Mouse (Mus musculus) left cerebral cortex, adult 2 months (tissue): ENCODE measurements at regions not wholly inside any gene's neighbourhood (a gene's known extent, or its start where the extent isn't known, plus 50 kb on each side); places are given as distances from the start of the nearest gene placed in this dataset.

Source experiments
- DNase-seq, 2 experiments: peaks; one replicate each; pipeline ENCODE4 v3.0.0; 2021 to 2022; ENCODE audit warnings: low spot score in 2 of 2, mixed read lengths in 1 of 2; ENCODE audit errors: extremely low spot score in 1 of 2
- H3K27ac ChIP-seq: fragments of 200-600 bp; 2 replicates; pipeline ENCODE4 v1.8.1; 2022
- H3K4me3 ChIP-seq: fragments of 200-600 bp; 2 replicates; pipeline ENCODE4 v1.8.1; 2022
- CTCF ChIP-seq: fragments of 200-600 bp; IDR thresholded peaks from 2 replicates; pipeline ENCODE4 v1.8.1; 2022; ENCODE audit warnings: antibody characterized with exemption, mild to moderate bottlenecking, moderate library complexity
- intact Hi-C: fragments of 180-260 bp; cut with DNase I; formaldehyde crosslinking; loops from one replicate; pipeline ENCODE4 v1.15.1; 2025

GRCm38 (mm10) chr2:128508244-128508605 lies 82.8 kb upstream of the Spdye4c start:
- no peak overlapping the region for H3K27ac ChIP-seq
- no peak overlapping the region for H3K4me3 ChIP-seq
- TF ChIP-seq CTCF: no peak
- intact Hi-C loops: loop anchor here (10.0 kb wide), 1 partner anchor 1577 kb away; no protein-coding TSS in a partner anchor
- DNase-seq: no peak

- intact Hi-C loops: no loop called here
- no peak for TF ChIP-seq CTCF
- DNase-seq: no peak
- Histone ChIP-seq H3K4me3 (no peak overlapping the region), H3K27ac (no peak overlapping the region)
Measured at GRCm38 (mm10) chr2:128511291-128511690, 79.7 kb upstream of the Spdye4c start.

GRCm38 (mm10) chr2:128512852-128513251 lies 78.2 kb upstream of the Spdye4c start:
- no peak for DNase-seq
- H3K4me3 ChIP-seq: no peak overlapping the region
- TF ChIP-seq CTCF: no peak
- intact Hi-C loops: no loop called here
- H3K27ac ChIP-seq: no peak overlapping the region

- no peak overlapping the region for H3K27ac ChIP-seq
- intact Hi-C loops: no loop called here
- no peak for TF ChIP-seq CTCF
- no peak overlapping the region for H3K4me3 ChIP-seq
- no peak for DNase-seq
Measured at GRCm38 (mm10) chr2:128514463-128515290, 76.3 kb upstream of the Spdye4c start.

- no peak for DNase-seq
- no peak for TF ChIP-seq CTCF
- intact Hi-C loops: no loop called here
Measured at GRCm38 (mm10) chr2:128515701-128516100, 75.3 kb upstream of the Spdye4c start.

GRCm38 (mm10) chr2:128516694-128517093 lies 74.3 kb upstream of the Spdye4c start:
- intact Hi-C loops: no loop called here
- no peak overlapping the region for H3K27ac ChIP-seq
- no peak overlapping the region for H3K4me3 ChIP-seq
- DNase-seq: no peak
- no peak for TF ChIP-seq CTCF

More at GRCm38 (mm10) chr2:128515701-128516100, 75.3 kb upstream of the Spdye4c start:
- H3K27ac ChIP-seq: no peak overlapping the region
- no peak overlapping the region for H3K4me3 ChIP-seq

GRCm38 (mm10) chr2:128518142-128518541 lies 72.9 kb upstream of the Spdye4c start:
- TF ChIP-seq CTCF: no peak
- intact Hi-C loops: no loop called here

GRCm38 (mm10) chr2:128521701-128522443 lies 69.1 kb upstream of the Spdye4c start:
- Histone ChIP-seq H3K27ac (no peak overlapping the region), H3K4me3 (no peak overlapping the region)
- DNase-seq: no peak
- intact Hi-C loops: no loop called here
- TF ChIP-seq CTCF: no peak

More at GRCm38 (mm10) chr2:128518142-128518541, 72.9 kb upstream of the Spdye4c start:
- Histone ChIP-seq H3K27ac (no peak overlapping the region), H3K4me3 (no peak overlapping the region)
- no peak for DNase-seq

- H3K4me3 ChIP-seq: no peak overlapping the region
- no peak for TF ChIP-seq CTCF
- DNase-seq: no peak
- intact Hi-C loops: no loop called here
- no peak overlapping the region for H3K27ac ChIP-seq
Measured at GRCm38 (mm10) chr2:128523425-128524108, 67.4 kb upstream of the Spdye4c start.

- DNase-seq: no peak
- H3K27ac ChIP-seq: no peak overlapping the region
- no peak for TF ChIP-seq CTCF
- intact Hi-C loops: no loop called here
- H3K4me3 ChIP-seq: no peak overlapping the region
Measured at GRCm38 (mm10) chr2:128526100-128526499, 64.9 kb upstream of the Spdye4c start.

GRCm38 (mm10) chr2:128526883-128527344 lies 64.1 kb upstream of the Spdye4c start:
- DNase-seq: no peak
- intact Hi-C loops: no loop called here
- Histone ChIP-seq H3K4me3 (no peak overlapping the region), H3K27ac (no peak overlapping the region)
- TF ChIP-seq CTCF: no peak

GRCm38 (mm10) chr2:128536294-128536693 lies 54.7 kb upstream of the Spdye4c start:
- DNase-seq: no peak
- H3K4me3 ChIP-seq: no peak overlapping the region
- TF ChIP-seq CTCF: no peak
- intact Hi-C loops: no loop called here
- no peak overlapping the region for H3K27ac ChIP-seq
